Mouse (Mus musculus): ENCODE data around the gene Mcrip2.

The Mcrip2 gene

DNA sequence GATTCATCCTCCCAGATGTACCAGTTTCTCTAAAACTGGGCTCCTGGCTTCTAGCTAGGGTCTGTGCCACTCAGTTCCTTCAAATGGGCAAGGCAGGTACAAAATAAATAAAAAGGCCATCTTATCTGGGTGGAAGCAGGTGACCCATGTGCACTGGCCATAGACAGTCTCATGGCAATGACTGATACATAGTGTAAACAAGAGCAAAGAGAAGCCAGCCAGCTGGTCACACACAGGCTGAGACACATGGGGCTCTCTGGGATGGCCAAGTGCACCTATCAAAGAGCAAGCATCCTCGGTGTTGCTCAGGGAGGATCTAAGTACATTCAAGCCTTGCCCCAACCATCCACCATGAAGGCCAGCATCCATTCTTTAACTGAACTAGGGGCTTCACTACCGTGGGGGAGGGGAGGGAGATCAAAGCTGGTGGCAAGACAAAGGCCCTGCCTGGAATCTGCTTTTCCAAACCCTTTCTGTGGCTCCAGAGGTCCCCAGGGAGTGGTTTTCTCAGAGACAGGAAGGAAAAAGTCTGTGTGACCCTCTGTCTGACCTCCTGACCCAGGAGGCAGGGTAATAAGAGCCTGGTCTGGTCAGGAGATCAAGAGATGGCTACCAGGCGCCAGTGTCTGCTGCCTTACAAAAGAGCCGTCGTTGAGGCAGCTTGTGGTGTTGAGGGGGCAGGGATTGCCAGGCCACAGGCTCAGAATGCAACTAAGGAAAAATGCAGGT, 12.5 kb upstream of the Mcrip2 start:
- no peak for DNase-seq (ENCODE audit: low spot score)

DNA sequence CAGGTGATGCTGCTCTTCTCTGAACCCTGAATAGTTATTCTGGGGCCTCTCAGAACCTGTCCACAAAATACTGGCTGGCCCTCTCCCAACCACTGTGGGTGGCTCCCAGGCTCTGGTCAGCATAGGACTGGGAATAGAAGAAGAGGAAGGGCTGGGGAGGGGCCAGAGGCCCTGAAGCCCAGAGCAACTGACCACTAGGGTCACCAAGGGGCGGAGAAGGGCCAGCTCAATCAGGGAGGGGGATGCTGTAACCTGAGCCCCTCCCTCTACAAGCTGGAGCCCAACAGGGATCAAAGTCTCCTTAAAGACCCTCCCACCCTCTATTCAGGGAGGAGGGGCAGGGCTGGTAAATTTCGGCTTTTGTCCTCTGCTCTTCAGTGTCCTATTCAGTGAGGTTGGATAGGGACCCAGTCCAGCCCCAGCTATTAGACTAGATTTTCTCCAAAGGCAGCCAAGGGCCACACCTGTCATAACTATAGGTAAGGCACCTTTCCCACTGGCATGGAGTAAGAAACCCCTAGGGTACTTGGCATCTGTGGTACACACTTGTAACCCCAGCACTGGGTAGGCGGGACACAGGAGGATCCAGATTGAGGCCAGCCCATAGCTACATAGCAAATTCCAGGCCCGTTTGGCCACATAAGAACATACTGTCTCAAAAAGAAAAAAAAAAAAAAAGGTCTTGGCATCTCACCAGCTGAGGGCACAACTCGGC, 11.8 kb upstream of the Mcrip2 start, which contains the start of gene Wfikkn1:
TSS of gene Wfikkn1 (minus strand) at position 663 of the 715 bp plus-strand sequence.
- peak; percentile 51 for DNase-seq (ENCODE audit: low spot score)

DNA sequence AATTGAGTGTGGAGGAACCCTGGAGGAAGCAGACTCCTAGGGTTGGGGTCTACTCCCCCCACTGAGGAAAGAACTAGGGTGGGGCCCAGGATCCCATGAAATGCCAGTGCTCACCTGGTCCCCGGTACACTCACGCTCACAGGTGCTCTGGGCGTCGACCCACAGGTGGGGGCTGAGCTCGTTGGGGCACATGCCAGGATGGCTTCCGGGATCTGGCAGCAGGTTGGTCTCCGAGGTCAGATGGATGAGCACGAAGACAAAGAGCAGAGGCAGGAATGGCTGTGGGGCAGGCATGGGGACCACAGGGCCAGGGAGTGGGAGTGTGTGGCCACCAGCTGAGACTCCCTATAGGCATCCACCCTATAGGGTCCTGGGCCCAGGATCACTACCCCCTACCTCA, 11.2 kb upstream of the Mcrip2 start:
- DNase-seq (ENCODE audit: low spot score) = no peak

DNA sequence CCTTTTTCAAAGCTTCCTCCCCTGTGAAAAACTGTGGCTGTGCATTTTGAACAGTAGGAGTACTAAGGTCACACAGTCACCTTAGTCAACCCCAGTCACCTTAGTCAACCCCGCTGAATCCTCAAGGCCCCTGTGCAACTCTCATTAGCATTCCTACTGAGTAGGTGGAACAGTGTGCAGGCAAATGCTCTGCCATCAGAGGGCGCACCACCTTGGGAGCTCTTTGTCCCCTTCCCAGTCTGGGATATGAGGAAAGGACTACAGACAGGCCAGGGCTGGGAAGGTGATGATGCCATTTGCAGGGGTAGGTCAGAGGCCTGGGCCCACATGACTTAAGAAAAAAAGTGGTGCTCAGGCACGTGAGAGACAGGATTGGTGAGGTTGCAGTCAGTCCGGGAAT, 10.7 kb upstream of the Mcrip2 start:
- peak; percentile 52 for DNase-seq (ENCODE audit: low spot score)

DNA sequence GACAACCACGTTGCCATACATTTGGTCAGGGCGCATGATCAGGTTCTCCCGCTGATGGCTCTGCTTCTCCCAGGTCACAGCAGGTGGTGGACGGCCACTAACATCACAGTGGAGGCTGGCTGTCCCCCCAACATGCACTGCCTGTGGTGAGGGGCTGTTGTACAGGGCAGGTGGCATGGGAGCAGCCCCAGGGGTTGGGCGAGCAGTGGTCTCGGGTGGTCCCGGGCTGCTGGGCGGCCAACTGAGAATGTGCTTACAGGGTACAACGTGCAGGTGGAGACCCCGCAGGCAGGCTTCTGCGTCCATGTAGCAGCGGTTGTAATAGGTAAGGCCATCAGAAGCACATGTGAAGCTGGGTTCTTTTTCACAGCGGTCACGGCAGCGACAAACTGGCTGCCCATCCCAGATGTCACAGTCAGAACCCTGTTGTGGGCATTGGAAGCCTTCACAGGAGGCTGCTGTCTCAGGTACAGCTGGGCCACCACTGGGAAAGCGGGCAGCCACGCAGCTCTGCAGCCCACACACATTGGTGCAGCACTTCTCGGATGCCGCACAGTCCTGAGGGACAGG, 10.1 kb upstream of the Mcrip2 start:
- DNase-seq (ENCODE audit: low spot score) = no peak

DNA sequence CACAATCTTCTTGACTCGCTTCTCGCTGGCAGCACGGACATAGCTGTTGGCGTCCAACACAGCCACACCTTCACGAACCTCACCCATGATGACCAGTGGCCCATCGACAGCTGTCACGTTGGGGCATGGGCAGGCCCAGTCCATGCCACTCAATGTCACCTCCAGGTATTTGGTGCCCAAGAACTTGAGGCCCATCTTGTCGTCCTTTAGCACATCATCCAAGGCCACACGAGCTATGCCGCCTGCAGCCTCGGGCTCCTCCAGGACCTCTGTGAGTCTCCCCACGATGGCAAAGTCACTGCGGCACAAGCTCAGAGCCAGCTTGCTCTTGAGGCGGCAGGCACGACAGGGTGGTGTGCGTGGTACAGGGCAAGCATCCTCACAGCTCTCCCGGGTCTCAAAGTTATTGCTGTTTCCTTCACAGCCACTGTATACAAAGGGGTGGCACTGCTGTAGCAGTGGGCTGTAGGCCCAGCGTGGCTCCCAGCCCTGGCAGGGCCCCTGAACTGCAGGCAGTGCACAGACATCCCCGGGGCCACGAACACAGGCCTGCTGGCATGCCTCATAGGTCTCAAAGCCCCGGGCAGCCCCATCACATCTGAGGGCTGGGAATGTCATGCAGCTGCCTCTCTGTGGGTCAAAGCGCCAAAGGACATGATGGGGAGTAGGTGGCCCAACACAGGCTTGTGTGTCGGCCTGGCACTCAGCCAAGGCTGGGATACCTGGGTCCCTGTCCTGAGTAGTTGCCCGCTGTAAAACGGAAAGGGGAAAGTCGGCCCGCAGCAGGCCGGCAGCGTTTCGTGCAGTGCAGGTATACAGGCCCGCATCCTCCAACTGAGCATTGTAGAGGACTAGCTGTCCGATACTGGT, 9.4 kb upstream of the Mcrip2 start:
- no peak for DNase-seq (ENCODE audit: low spot score)

DNA sequence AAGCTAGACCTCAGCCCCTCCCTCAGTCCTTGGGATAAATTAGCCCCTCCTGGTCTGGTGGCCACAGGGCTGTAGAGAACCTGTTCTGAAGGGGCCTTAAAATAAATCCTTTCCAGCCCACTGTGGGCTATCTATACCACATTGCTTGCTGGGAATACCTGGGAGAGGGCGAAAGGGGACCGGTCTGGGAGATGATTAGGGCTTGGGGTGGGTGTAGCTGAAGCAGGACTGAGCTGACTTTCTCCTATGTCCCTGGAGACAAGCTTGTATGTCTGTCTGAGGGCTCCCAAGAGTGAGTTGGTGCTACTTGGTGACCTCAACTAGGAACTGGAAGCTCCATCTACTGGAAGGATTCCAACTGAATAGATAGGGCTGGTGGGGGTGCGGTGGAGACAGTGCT, 8.5 kb upstream of the Mcrip2 start:
- no peak for DNase-seq (ENCODE audit: low spot score)

DNA sequence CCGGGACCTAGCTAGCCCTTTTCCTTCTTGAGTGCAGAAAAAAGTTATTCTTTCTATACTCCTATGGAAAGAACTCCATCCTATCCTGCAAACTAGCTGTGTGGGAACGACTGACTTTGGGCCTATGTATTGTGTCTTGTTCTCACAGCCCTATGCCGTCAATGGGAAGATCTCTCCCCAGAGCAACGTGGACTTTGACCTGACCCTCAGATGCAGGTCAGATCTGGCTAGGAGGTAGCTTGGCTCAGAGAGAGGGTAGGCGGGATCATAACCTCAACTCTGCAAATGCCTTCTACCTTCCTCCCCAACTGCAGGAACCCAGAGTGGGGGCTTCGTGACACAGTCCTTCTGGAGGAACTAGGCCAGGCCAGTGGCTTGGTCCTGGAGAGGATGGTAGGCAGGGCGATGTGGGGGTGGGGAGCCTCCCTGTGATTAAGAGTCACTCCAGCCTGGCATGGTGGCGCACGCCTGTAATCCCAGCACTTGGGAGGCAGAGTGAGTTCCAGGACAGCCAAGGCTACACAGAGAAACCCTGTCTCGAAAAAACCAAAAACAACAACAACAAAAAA, 7.9 kb upstream of the Mcrip2 start:
- DNase-seq (ENCODE audit: low spot score) = no peak

DNA sequence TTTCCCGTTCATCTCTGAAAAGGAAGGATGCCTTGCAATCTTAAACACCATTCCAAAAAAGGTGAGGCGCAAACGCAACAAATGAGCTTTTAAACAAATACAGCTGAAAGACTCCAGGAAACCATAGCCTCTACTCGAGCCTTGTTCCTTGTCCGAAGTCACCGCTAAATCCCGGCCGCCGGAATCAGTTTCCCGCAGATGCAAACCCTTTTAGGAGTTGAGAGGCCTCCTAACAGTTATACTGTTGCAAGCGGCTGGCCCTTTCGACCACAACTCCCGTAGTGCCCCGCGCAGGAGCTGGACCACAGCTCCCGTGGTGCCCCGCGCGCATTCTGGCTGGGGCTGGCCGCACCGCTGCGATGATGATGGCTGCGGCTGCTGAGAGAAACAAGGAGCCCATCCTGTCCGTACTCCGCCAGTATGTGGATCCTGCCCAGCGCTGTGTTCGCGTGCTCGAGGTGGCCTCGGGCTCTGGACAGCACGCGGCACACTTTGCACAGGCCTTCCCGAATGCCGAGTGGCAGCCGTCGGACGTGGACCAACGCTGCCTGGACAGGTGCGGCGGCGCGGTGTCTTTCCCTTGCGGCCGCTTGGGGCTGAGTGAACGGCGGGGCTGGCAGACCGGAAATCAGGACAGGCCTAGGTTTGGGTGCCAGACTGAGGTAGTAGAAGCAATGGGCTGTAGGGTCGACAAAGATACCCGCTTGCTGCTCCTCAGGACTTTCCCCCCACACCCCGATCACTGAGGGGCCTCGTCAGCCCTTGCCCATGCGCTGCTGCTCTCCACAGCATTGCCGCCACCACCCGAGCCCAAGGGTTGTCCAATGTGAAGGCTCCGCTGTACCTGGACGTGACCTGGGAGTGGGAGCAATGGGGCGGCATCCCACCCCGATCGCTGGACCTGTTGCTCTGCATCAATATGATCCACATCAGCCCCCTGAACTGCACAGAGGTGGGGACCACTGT, 6.9 kb upstream of the Mcrip2 start:
- DNase-seq (ENCODE audit: low spot score) = peak; percentile 90

DNA sequence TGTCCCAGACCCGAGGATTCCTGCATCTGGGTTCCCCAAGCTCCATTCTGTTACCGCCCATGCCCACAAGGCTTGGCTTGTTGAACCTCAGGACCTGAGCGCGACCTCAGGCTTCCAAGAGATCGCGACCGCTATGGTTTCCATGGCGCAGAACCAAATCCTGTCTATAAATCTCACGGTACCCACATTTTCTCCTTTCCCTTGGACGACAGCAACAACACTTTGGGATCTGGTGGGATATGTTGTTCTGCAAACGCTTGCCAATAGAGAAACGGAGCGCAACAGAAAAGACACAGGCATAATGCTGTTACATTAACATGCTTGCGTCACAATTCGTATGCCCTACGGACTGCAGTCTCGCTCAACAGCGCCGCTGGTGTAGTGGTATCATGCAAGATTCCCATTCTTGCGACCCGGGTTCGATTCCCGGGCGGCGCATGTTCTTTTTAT, 6.2 kb upstream of the Mcrip2 start, which contains the start of gene Mettl26:
TSS of gene Mettl26 (plus strand) at position 354 of the 450 bp plus-strand sequence.
- peak; percentile 93 for DNase-seq (ENCODE audit: low spot score)

DNA sequence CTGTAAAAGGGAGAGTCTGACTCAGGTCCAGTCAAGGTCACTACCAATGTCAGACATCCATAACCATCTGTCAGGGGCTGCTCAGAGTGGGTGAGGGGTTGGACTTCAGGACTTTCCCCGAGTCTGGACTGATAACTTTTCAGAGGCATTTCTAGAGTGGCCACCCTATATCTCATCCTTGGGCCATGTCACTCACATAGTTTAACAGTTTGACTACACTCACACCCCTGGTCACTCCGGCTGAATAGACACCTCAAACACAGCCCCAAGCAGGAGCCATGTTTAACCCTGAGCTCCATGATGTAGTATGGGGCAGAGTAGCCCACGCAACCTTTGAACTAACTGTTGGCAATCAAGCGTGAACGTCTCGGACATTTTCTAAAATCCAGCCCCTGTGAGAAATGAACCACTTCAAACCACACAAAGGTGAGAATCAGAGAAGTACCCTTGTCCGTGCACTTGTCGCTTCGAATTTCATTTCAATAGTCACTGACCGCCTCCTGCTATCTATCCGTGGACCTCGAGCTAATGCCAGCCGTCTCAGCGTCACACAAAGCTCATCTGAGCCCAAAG, 5.7 kb upstream of the Mcrip2 start:
- DNase-seq (ENCODE audit: low spot score) = no peak

DNA sequence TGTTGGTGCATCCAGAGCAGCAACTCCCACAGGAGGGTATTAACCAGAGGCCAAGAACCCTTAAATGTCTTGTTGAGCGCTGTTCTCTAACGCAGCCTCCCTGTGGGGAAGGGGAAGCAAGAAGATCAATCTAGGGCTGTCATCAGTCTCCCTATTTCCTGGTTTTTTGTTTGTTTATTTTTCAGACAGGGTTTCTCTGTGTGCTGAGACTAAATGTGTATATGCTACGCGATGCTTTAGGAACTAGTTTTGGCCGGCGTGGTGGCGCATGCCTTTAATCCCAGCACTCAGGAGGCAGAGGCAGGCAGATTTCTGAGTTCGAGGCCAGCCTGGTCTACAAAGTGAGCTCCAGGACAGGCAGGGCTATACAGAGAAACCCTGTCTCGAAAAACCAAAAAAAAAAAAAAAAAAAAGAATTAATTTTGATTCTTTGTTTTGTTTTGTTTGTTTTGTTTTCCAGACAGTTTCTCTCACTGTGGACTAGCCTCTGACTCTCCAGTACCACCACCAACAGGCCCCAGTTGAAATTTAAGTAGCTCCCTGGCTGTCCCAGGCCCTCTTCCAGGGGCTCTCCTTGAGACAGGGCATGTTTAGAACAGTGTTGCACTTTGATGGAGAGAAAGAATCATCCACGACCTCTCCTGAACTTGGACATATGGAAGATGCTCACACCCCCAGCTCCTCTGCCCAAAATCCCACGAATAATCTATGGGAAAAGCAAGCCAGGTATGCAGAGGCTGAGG, 5.0 kb upstream of the Mcrip2 start:
- DNase-seq (ENCODE audit: low spot score) = no peak

DNA sequence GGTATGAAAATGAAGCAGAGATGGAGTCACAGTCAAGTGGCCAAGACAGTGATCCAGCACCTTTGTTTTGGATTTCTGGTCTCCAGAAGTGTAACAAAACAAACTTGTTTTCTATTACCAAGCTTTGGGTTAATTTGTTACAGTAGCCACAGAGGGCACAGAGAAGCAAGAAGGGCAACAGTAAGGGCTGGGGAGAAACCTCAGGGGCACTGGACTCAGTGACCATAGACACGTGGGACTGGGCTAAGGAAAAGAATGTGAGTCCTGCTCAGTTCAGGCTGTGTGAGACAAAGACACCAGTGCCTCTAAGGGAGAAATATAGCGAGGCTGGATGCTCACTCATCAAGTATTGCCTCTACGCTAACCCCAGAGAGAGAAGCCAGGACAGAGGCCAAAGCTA, 4.1 kb upstream of the Mcrip2 start:
- DNase-seq (ENCODE audit: low spot score) = no peak

DNA sequence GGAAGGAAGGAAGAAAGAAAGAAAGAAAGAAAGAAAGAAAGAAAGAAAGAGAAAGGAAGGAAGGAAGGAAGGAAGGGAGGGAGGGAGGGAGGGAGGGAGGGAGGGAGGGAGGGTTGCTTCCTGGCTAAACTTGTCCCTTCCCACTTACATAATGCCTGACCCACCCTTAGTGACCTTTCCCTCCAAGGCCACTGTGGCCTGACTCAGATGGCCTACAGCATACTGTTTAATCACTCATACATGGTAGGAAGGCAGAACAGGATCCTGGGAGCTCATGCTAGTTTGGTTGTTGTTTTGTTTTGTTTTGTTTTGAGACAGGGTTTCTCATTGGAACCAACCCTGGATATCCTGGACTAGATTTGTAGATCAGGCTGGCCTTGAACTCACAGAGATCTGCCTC, 3.0 kb upstream of the Mcrip2 start:
- DNase-seq (ENCODE audit: low spot score) = peak; percentile 59

DNA sequence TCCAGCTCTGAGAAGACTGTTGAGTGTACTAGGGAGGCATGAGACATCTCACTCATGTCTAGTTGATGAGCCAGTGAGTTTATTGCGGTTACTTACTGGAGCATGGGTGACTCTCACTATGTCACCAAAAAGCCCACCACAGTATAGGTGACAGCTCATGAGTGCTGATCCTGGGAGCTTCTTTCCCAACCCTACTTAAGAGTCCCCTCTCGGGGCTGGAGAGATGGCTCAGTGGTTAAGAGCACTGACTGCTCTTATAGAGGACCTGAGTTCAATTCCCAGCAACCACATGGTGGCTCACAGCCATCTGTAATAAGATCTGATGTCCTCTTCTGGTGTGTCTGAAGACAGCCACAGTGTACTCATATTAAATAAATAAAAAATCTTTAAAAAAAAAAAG, 1.4 kb upstream of the Mcrip2 start:
- no peak for DNase-seq (ENCODE audit: low spot score)

DNA sequence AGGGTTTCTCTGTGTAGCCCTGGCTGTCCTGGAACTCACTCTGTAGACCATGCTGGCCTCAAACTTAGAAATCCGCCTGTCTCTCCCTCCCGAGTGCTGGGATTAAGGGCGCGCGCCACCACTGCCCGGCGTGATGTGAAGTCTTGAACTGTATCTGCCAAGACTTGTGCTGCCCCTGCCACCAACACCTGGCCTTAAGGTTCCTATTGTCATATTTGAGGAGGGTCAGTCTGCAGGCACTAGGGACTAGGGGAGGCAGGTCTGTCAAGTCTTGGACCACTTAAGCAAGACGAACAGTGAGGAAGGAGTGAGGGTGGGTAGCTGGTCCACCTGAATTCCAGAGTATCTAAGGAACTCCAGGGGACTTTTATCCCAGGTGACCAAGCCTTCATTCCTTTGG, 934 bp upstream of the Mcrip2 start:
- DNase-seq (ENCODE audit: low spot score) = no peak

DNA sequence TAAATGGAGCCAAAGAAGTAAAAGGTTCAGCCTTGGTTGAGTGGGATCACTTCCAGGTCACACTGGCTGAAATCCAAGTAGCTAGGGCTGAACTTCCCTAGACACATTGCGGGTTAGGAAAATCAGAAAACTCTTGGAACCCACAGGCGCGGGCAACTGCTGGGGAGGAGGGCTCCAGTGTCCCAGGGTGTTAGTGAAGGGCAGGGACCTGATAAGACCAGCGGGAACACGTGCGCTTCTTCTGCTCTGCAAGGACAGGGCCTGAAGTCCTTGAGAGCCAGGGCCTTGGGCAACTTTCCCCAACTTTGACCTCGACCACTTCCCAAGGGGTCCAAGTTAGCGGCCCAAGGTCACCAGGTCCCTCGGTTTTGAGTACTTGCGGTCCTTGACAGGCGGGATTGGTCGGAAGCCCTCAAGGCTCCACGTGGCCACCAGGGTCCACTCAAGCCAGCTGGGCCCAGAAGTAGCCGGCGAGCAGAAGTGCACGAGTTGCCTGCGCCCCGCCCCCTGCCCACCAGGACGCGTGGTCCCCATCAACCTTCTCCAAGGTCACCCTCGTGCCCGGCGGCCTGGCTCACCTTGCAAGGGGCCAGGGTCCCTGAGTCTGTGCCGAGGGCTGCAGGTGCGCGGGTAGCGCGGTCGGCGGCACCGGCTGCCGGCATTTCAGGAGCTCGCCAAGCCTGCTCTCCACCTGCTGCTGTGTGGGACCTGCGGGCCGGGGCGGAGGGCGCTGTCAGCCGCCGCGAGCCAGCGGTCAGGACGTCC, 546 bp downstream of the Mcrip2 start:
- peak; percentile 95 for DNase-seq (ENCODE audit: low spot score)

DNA sequence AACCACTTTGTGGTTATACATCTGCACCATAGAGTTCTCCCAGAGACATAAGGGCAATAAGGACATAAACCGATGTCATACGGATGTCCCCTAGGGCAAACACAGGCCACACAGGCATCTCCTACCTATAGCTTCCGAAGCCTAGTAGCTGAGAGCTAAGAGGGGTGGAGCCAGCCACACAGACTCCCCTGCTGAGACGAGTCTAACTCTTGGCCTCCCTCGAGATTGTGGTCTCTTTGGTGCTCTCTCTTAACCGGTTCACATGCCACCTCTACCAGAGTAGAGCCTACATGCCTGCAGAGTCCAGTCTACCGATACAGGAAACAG, 1.1 kb downstream of the Mcrip2 start:
- no peak for DNase-seq (ENCODE audit: low spot score)

DNA sequence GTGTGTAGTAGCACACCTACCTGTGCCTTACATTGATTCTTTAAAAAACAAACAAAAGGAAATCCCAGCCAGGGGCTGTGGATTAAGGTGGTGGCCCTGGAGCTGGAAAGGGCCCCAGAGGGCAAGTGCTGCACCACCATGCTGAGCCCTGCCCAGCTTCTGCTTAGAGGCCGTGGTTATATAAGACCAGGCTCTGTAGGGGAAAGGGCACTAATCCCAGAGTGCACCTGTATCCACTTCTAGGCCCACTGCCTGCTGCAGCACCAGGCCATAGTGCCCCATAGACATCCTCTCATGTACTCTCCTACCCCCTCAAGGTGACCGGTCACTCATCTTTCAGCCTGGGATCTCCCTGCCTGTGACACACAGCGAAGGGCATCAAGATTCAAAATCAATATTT, 2.4 kb downstream of the Mcrip2 start:
- DNase-seq (ENCODE audit: low spot score) = peak; percentile 48

Measured in adipocyte (in vitro differentiated cells).